Mouse (Mus musculus) CH12.LX (cell line): ENCODE results near the gene Rae1. TPM values are rescaled to one million over a fixed set of nuclear protein-coding genes. Genes with fewer than 3 reads are reported as not detected.

Source experiments
- DNase-seq: peaks from one replicate; pipeline ENCODE4 v3.0.0-alpha.2; 2013; ENCODE audit errors: extremely low read depth
- H3K27ac ChIP-seq: 2 replicates; pipeline ENCODE4 v1.5.1; 2012; ENCODE audit warnings: low read depth, mild to moderate bottlenecking, control low read depth, moderate library complexity; ENCODE audit not compliant: insufficient read depth
- H3K27me3 ChIP-seq: replicated peaks from 2 replicates; pipeline ENCODE3; 2012; ENCODE audit warnings: inconsistent platforms
- H3K36me3 ChIP-seq, 2 experiments: replicated peaks in 1 of 2; 2 replicates each; pipeline versions ENCODE3 to v1.6.1; 2012; ENCODE audit warnings: inconsistent platforms in 1 of 2, low read length in 1 of 2, mild to moderate bottlenecking in 1 of 2, mixed read lengths in 1 of 2, moderate library complexity in 1 of 2; ENCODE audit not compliant: control insufficient read depth in 1 of 2, insufficient read depth in 1 of 2
- H3K4me1 ChIP-seq, 2 experiments: 2 replicates each; pipeline ENCODE4 v1.6.1; 2012; ENCODE audit warnings: inconsistent platforms in 1 of 2, moderate library complexity in 1 of 2; ENCODE audit not compliant: insufficient read depth in 2 of 2, control insufficient read depth in 1 of 2
- H3K4me2 ChIP-seq: 2 replicates; pipeline ENCODE4 v1.6.1; 2012; ENCODE audit warnings: low read depth, mild to moderate bottlenecking, control low read depth; ENCODE audit not compliant: poor library complexity, insufficient read depth, severe bottlenecking
- H3K4me3 ChIP-seq, 3 experiments: fragments of 150-350 bp in 1 of 3; sonication (generic) in 1 of 3; replicated peaks in 1 of 3; 2 replicates each; pipeline versions ENCODE3 to v1.5.1; 2011 to 2012; ENCODE audit warnings: low read depth in 2 of 3, low read length in 2 of 3, mild to moderate bottlenecking in 2 of 3, moderate library complexity in 2 of 3, control low read depth in 1 of 3, improper control_type of control experiment in 1 of 3, inconsistent platforms in 1 of 3, mixed read lengths in 1 of 3; ENCODE audit not compliant: poor library complexity in 1 of 3
- H3K79me2 ChIP-seq: replicated peaks from 2 replicates; pipeline ENCODE4 v1.6.1; 2012; ENCODE audit warnings: mild to moderate bottlenecking, moderate library complexity; ENCODE audit not compliant: control insufficient read depth, poor library complexity, insufficient read depth, severe bottlenecking; ENCODE audit errors: extremely low read depth
- H3K9ac ChIP-seq: 2 replicates; pipeline ENCODE4 v1.6.1; 2012; ENCODE audit warnings: low read depth, mild to moderate bottlenecking, control low read depth, moderate library complexity; ENCODE audit not compliant: insufficient read depth
- H3K9me3 ChIP-seq: replicated peaks from 2 replicates; pipeline ENCODE3; 2012; ENCODE audit warnings: low read length, inconsistent platforms, mixed read lengths
- CHD1 ChIP-seq: IDR thresholded peaks from 2 replicates; pipeline ENCODE4 v1.6.1; 2012; ENCODE audit warnings: low read depth, low read length, improper control_type of control experiment, inconsistent platforms
- CTCF ChIP-seq, 2 experiments: IDR thresholded peaks in 1 of 2; conservative IDR thresholded peaks in 1 of 2; 2 replicates each; pipeline ENCODE4 v1.5.1; 2011 to 2012; ENCODE audit warnings: low read depth in 2 of 2, low read length in 2 of 2, improper control_type of control experiment in 1 of 2, inconsistent platforms in 1 of 2, mild to moderate bottlenecking in 1 of 2, moderate library complexity in 1 of 2
- EP300 ChIP-seq: IDR thresholded peaks from 2 replicates; pipeline ENCODE4 v1.6.1; 2011; ENCODE audit warnings: low read length, improper control_type of control experiment
- GABPA ChIP-seq: IDR thresholded peaks from 2 replicates; pipeline ENCODE4 v1.6.1; 2012; ENCODE audit warnings: low read depth, low read length, improper control_type of control experiment, inconsistent platforms; ENCODE audit not compliant: insufficient replicate concordance
- MAFK ChIP-seq: IDR thresholded peaks from 2 replicates; pipeline ENCODE4 v1.6.1; 2011; ENCODE audit warnings: low read length, improper control_type of control experiment; ENCODE audit not compliant: insufficient replicate concordance
- MEF2A ChIP-seq: IDR thresholded peaks from 2 replicates; pipeline ENCODE4 v1.6.1; 2014; ENCODE audit warnings: low read depth, mild to moderate bottlenecking, inconsistent platforms, low read length, improper control_type of control experiment, borderline replicate concordance
- MXI1 ChIP-seq: IDR thresholded peaks from 2 replicates; pipeline ENCODE4 v1.6.1; 2011; ENCODE audit warnings: mild to moderate bottlenecking, low read depth, low read length, improper control_type of control experiment
- MYC ChIP-seq: IDR thresholded peaks from 2 replicates; pipeline ENCODE4 v1.6.1; 2011; ENCODE audit warnings: low read depth, mild to moderate bottlenecking, improper control_type of control experiment, low read length
- NRF1 ChIP-seq: IDR thresholded peaks from 2 replicates; pipeline ENCODE4 v1.6.1; 2014; ENCODE audit warnings: low read depth, mild to moderate bottlenecking, inconsistent platforms, low read length, improper control_type of control experiment, moderate library complexity
- PAX5 ChIP-seq: IDR thresholded peaks from 2 replicates; pipeline ENCODE4 v1.6.1; 2012; ENCODE audit warnings: low read length, inconsistent platforms, mixed read lengths
- POLR2A ChIP-seq: IDR thresholded peaks from 2 replicates; pipeline ENCODE4 v1.6.1; 2011; ENCODE audit warnings: low read depth, mild to moderate bottlenecking, improper control_type of control experiment, low read length
- RAD21 ChIP-seq: IDR thresholded peaks from 2 replicates; pipeline ENCODE4 v1.6.1; 2011; ENCODE audit warnings: low read depth, mild to moderate bottlenecking, low read length, improper control_type of control experiment, moderate library complexity
- SIN3A ChIP-seq: IDR thresholded peaks from 2 replicates; pipeline ENCODE4 v1.6.1; 2012; ENCODE audit warnings: low read length, improper control_type of control experiment, inconsistent platforms
- SMC3 ChIP-seq: IDR thresholded peaks from 2 replicates; pipeline ENCODE4 v1.6.1; 2011; ENCODE audit warnings: low read depth, low read length, improper control_type of control experiment
- TBP ChIP-seq: conservative IDR thresholded peaks from 2 replicates; pipeline ENCODE4 v1.6.1; 2011; ENCODE audit warnings: low read depth, low read length, improper control_type of control experiment
- USF2 ChIP-seq: conservative IDR thresholded peaks from 2 replicates; pipeline ENCODE4 v1.6.1; 2011; ENCODE audit warnings: low read depth, low read length, improper control_type of control experiment
- ZC3H11A ChIP-seq: IDR thresholded peaks from 2 replicates; pipeline ENCODE4 v1.6.1; 2012; ENCODE audit warnings: low read depth, mild to moderate bottlenecking, inconsistent platforms, low read length, improper control_type of control experiment
- ZKSCAN1 ChIP-seq: IDR thresholded peaks from 2 replicates; pipeline ENCODE4 v1.6.1; 2012; ENCODE audit warnings: low read depth, inconsistent platforms, low read length, improper control_type of control experiment, borderline replicate concordance
- ZMIZ1 ChIP-seq: IDR thresholded peaks from 2 replicates; pipeline ENCODE4 v1.6.1; 2012; ENCODE audit warnings: low read depth, mild to moderate bottlenecking, inconsistent platforms, low read length, improper control_type of control experiment
- ZNF384 ChIP-seq: IDR thresholded peaks from 2 replicates; pipeline ENCODE4 v1.6.1; 2012; ENCODE audit warnings: low read depth, low read length, improper control_type of control experiment, inconsistent platforms
- dilution Hi-C: fragments of 300-500 bp; cut with MboI; formaldehyde crosslinking; loops from 2 replicates; pipeline ENCODE4 v1.14.3; 2020; ENCODE audit warnings: low sequenced_read_pairs; ENCODE audit not compliant: extremely low pct_unique_long_range_greater_than_20kb, extremely low pct_ligation_motif_present
- in situ Hi-C: fragments of 300-500 bp; cut with MboI; formaldehyde crosslinking; loops from 3 replicates; pipeline ENCODE4 v1.14.3; 2019; ENCODE audit warnings: low sequenced_read_pairs, low pct_ligation_motif_present, low pct_unique_long_range_greater_than_20kb, mixed read lengths
- polyA plus RNA-seq: library from polyadenylated mRNA; unstranded; fragments of >175 nt; gene quantifications from 2 replicates; pipeline ENCODE4 v1.2.1, GENCODE M21; 2012; ENCODE audit warnings: low read depth; ENCODE audit not compliant: insufficient read length
- total RNA-seq, 2 experiments: library from RNA; depleted of rRNA; stranded (reverse); fragments of 300-350 nt in 1 of 2; fragments of >200 nt in 1 of 2; gene quantifications; 2 replicates each; pipeline ENCODE4 v1.2.3; 2012 to 2014

Gene Rae1
- total and polyA plus RNA-seq, 3 experiments = 86.3 to 114 (median 95.0) TPM

DNA sequence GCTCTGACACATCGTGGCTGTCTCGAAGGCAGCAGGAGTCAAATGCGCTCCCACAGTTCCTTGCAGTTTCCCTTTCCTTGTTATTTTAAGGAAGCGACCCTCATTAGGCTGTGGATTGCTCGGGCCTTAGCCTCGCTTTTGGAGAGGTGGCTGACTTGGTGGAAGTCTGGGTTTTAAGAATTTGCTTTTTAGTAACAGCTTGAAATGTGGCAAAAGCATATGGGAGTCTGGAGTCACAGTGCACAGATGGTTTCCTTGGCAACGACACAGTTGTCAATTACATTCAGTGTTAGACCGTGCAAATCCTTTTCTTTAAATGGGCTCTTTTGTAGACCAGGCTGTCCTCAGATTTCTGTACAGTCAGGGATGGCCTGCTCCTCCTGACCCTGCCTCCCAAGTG, 1.0 kb downstream of the Rae1 start:
- no peak overlapping the region for H3K27ac ChIP-seq
- no peak for TF ChIP-seq ZNF384
- TF ChIP-seq MYC = no peak
- TF ChIP-seq TBP = no peak
- TF ChIP-seq NRF1 = no peak
- TF ChIP-seq SIN3A = no peak
- TF ChIP-seq RAD21 = no peak
- no peak for TF ChIP-seq ZKSCAN1
- no peak for TF ChIP-seq EP300
- TF ChIP-seq SMC3 = no peak
- TF ChIP-seq CTCF (conservative IDR thresholded peaks at IDR 0.05 in 1 of 2, IDR thresholded peaks at IDR 0.05 in 1 of 2; ENCODE audit: low read depth in 2 of 2, low read length in 2 of 2) = no peak
- TF ChIP-seq GABPA = no peak
- no peak for TF ChIP-seq USF2
- TF ChIP-seq POLR2A = no peak
- no peak for TF ChIP-seq MAFK
- TF ChIP-seq MXI1 = no peak
- no peak for TF ChIP-seq CHD1
- no peak for TF ChIP-seq ZC3H11A
- H3K79me2 ChIP-seq = peaks cover 28% of the 10 kb centered on the region
- in situ Hi-C loops (loop anchor here (25.0 kb wide), 1 partner anchor 161 kb away; the partner anchor contains the start of gene Pck1), dilution Hi-C loops (no loop called here)
- peaks cover 5 to 17% of the 10 kb centered on the region in 2 experiments for H3K4me1 ChIP-seq
- H3K4me3 ChIP-seq = peak overlapping the region; percentile 69 to 95 (median 91)
- DNase-seq = no peak
- H3K27me3 ChIP-seq = peaks cover 18% of the 10 kb centered on the region
- peak overlapping the region; percentile 77 for H3K9ac ChIP-seq
- H3K4me2 ChIP-seq = peak overlapping the region; percentile 80
- H3K36me3 ChIP-seq = peaks cover 27 to 47% of the 10 kb centered on the region in 2 experiments
- no peaks in the 10 kb centered on the region for H3K9me3 ChIP-seq

DNA sequence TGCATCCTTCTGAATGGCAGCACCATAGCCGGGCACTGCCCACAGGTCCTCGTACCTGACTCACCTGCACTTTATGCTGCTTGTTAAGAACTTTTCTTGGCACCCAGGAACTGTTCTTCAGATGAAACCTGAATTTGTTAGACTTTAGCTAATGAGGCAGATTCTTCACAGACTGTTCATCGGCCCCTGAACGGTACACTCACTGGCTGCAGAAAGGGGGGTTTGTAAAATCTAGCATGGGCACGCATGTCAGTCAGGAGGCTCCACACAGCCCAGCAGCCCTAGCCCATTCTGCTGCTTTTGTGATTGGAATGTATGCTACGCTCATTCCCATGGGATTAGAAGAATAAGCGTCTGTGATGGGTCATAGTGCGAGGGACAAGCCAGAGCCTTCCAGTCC, 3.8 kb downstream of the Rae1 start:
- DNase-seq = no peak
- in situ Hi-C loops (loop anchor here (25.0 kb wide), 1 partner anchor 159 kb away; the partner anchor contains the start of gene Pck1), dilution Hi-C loops (no loop called here)
- Histone ChIP-seq H3K9ac (no peak overlapping the region), H3K4me3 (no peak overlapping the region), H3K27ac (no peak overlapping the region), H3K36me3 (peaks cover 53 to 75% of the 10 kb centered on the region in 2 experiments), H3K4me1 (peaks cover 5 to 27% of the 10 kb centered on the region in 2 experiments), H3K27me3 (peaks cover under 1% of the 10 kb centered on the region), H3K9me3 (no peaks in the 10 kb centered on the region), H3K4me2 (no peak overlapping the region), H3K79me2 (peaks cover 28% of the 10 kb centered on the region)
- TF ChIP-seq CTCF (conservative IDR thresholded peaks at IDR 0.05 in 1 of 2, IDR thresholded peaks at IDR 0.05 in 1 of 2; ENCODE audit: low read depth in 2 of 2, low read length in 2 of 2) = no peak
- no peak for TF ChIP-seq ZMIZ1
- TF ChIP-seq MEF2A = no peak
- TF ChIP-seq PAX5 = no peak
